Mouse (Mus musculus): Measurements from ENCODE around the gene Dzip3.

- no peak for TF ChIP-seq TCF12 (IDR thresholded peaks at IDR 0.05; ENCODE audit: insufficient read depth, poor library complexity, severe bottlenecking)
- TF ChIP-seq POLR2A (IDR thresholded peaks at IDR 0.05; ENCODE audit: insufficient read length, low read depth) = peak; percentile 45
- no peak for TF ChIP-seq USF1 (IDR thresholded peaks at IDR 0.05; ENCODE audit: low read depth)
Measured at GRCm38 (mm10) chr16:48993559-48994342, at the start of gene Dzip3, which contains the start of gene Cip2a.

Data from myocyte (in vitro differentiated cells).